Mouse (Mus musculus): ENCODE measurements around the gene Pi4k2a. TPM values are rescaled to one million over a fixed set of nuclear protein-coding genes. Genes with fewer than 3 reads are reported as not detected.

Gene Pi4k2a
- polyA plus RNA-seq, 1 experiment: 18.7 TPM

GRCm38 (mm10) chr19:42137167-42137672 is 47.0 kb downstream of the Pi4k2a start:
- TF ChIP-seq MYOG (IDR thresholded peaks at IDR 0.05; ENCODE audit: control insufficient read depth, extremely low read depth, insufficient read length) (no peak), CEBPB (IDR thresholded peaks at IDR 0.05; ENCODE audit: low read depth) (no peak), USF1 (IDR thresholded peaks at IDR 0.05; ENCODE audit: low read depth) (no peak), MYOD1 (IDR thresholded peaks at IDR 0.05; ENCODE audit: control insufficient read depth, insufficient read length, low read depth) (no peak), MAX (IDR thresholded peaks at IDR 0.05) (no peak), CTCF (IDR thresholded peaks at IDR 0.05; ENCODE audit: control insufficient read depth, insufficient read depth, insufficient read length) (no peak), FOSL1 (IDR thresholded peaks at IDR 0.05; ENCODE audit: insufficient read depth, low read length, poor library complexity, severe bottlenecking) (no peak)
- no peak overlapping the region for H3K4me3 ChIP-seq (ENCODE audit: insufficient read depth, poor library complexity, severe bottlenecking)

DNA sequence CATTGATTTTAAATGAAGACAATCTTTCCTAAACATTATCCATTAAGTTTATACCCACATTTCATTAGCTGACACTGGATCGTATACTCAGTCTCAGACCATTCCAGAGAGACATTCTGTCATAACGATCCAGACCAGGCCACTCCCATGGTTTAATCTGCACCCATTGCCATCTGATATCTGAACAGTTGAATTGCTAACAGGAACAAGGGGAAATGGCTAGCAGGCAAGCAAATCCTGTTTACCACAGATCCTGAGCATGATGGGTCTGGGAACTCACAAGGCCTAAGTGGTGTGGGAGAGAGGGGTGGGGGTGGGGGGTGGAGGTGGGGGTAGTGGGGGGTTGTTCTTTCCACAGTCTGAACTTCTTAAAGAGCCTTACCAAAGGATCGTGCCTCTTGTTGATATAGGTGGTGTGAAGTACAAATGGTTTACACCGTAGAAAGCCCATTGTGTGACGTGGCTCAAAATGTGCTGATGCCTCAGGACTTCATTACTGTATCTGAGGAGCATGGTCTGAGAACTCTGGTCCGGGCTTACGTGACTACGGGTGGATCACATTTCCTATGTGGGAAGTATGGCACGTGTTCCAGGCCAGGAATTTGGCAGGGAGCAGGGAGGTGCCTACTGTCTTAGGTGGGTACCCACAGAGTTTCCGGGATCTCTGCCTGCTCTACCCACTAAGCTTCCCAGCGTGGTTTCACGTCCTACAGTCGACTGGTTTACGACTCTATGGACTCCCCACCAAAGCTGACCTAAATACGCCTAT is 48.4 kb downstream of the Pi4k2a start:
- no peaks in the 10 kb centered on the region for H3K79me3 ChIP-seq (ENCODE audit: low read depth)
- H3K4me3 ChIP-seq (ENCODE audit: insufficient read depth, poor library complexity, severe bottlenecking): no peak overlapping the region
- TF ChIP-seq USF1 (IDR thresholded peaks at IDR 0.05; ENCODE audit: low read depth): no peak
- no peak for TF ChIP-seq FOSL1 (IDR thresholded peaks at IDR 0.05; ENCODE audit: insufficient read depth, low read length, poor library complexity, severe bottlenecking)
- no peak for TF ChIP-seq MYOD1 (IDR thresholded peaks at IDR 0.05; ENCODE audit: control insufficient read depth, insufficient read length, low read depth)
- no peak for TF ChIP-seq CTCF (IDR thresholded peaks at IDR 0.05; ENCODE audit: control insufficient read depth, insufficient read depth, insufficient read length)
- no peak for TF ChIP-seq MAX (IDR thresholded peaks at IDR 0.05)
- TF ChIP-seq CEBPB (IDR thresholded peaks at IDR 0.05; ENCODE audit: low read depth): no peak
- no peak for TF ChIP-seq MYOG (IDR thresholded peaks at IDR 0.05; ENCODE audit: control insufficient read depth, extremely low read depth, insufficient read length)
- no peaks in the 10 kb centered on the region for H3K27me3 ChIP-seq (ENCODE audit: control insufficient read depth, insufficient read depth, insufficient read length)
- H3ac ChIP-seq (ENCODE audit: control insufficient read depth, insufficient read length, low read depth): no peak overlapping the region
- no peaks in the 10 kb centered on the region for H3K79me2 ChIP-seq (ENCODE audit: control insufficient read depth, insufficient read depth)
- H3K36me3 ChIP-seq (ENCODE audit: control insufficient read depth, insufficient read depth): no peaks in the 10 kb centered on the region

More at GRCm38 (mm10) chr19:42137167-42137672, 47.0 kb downstream of the Pi4k2a start:
- Histone ChIP-seq H3K36me3 (ENCODE audit: control insufficient read depth, insufficient read depth) (no peaks in the 10 kb centered on the region), H3K79me3 (ENCODE audit: low read depth) (no peaks in the 10 kb centered on the region), H3ac (ENCODE audit: control insufficient read depth, insufficient read length, low read depth) (no peak overlapping the region), H3K27me3 (ENCODE audit: control insufficient read depth, insufficient read depth, insufficient read length) (no peaks in the 10 kb centered on the region), H3K79me2 (ENCODE audit: control insufficient read depth, insufficient read depth) (no peaks in the 10 kb centered on the region)

- TF ChIP-seq MAX (IDR thresholded peaks at IDR 0.05) (no peak), USF1 (IDR thresholded peaks at IDR 0.05; ENCODE audit: low read depth) (no peak), FOSL1 (IDR thresholded peaks at IDR 0.05; ENCODE audit: insufficient read depth, low read length, poor library complexity, severe bottlenecking) (no peak), MYOG (IDR thresholded peaks at IDR 0.05; ENCODE audit: control insufficient read depth, extremely low read depth, insufficient read length) (no peak), CTCF (IDR thresholded peaks at IDR 0.05; ENCODE audit: control insufficient read depth, insufficient read depth, insufficient read length) (no peak)
- no peaks in the 10 kb centered on the region for H3K79me3 ChIP-seq (ENCODE audit: low read depth)
- H3K79me2 ChIP-seq (ENCODE audit: control insufficient read depth, insufficient read depth): no peaks in the 10 kb centered on the region
- H3K36me3 ChIP-seq (ENCODE audit: control insufficient read depth, insufficient read depth): no peaks in the 10 kb centered on the region
- no peak overlapping the region for H3ac ChIP-seq (ENCODE audit: control insufficient read depth, insufficient read length, low read depth)
- H3K27me3 ChIP-seq (ENCODE audit: control insufficient read depth, insufficient read depth, insufficient read length): no peaks in the 10 kb centered on the region
- no peak overlapping the region for H3K4me3 ChIP-seq (ENCODE audit: insufficient read depth, poor library complexity, severe bottlenecking)
Measured at GRCm38 (mm10) chr19:42139724-42140517, 49.7 kb downstream of the Pi4k2a start.

GRCm38 (mm10) chr19:42141998-42142397 is 51.7 kb downstream of the Pi4k2a start:
- Histone ChIP-seq H3ac (ENCODE audit: control insufficient read depth, insufficient read length, low read depth) (no peak overlapping the region), H3K4me3 (ENCODE audit: insufficient read depth, poor library complexity, severe bottlenecking) (no peak overlapping the region), H3K79me2 (ENCODE audit: control insufficient read depth, insufficient read depth) (no peaks in the 10 kb centered on the region), H3K27me3 (ENCODE audit: control insufficient read depth, insufficient read depth, insufficient read length) (no peaks in the 10 kb centered on the region), H3K36me3 (ENCODE audit: control insufficient read depth, insufficient read depth) (no peaks in the 10 kb centered on the region), H3K79me3 (ENCODE audit: low read depth) (no peaks in the 10 kb centered on the region)
- TF ChIP-seq CTCF (IDR thresholded peaks at IDR 0.05; ENCODE audit: control insufficient read depth, insufficient read depth, insufficient read length) (no peak), MYOD1 (IDR thresholded peaks at IDR 0.05; ENCODE audit: control insufficient read depth, insufficient read length, low read depth) (no peak)

GRCm38 (mm10) chr19:42142757-42143156 is 52.5 kb downstream of the Pi4k2a start:
- no peaks in the 10 kb centered on the region for H3K27me3 ChIP-seq (ENCODE audit: control insufficient read depth, insufficient read depth, insufficient read length)
- no peaks in the 10 kb centered on the region for H3K36me3 ChIP-seq (ENCODE audit: control insufficient read depth, insufficient read depth)
- no peak overlapping the region for H3K4me3 ChIP-seq (ENCODE audit: insufficient read depth, poor library complexity, severe bottlenecking)
- H3K79me3 ChIP-seq (ENCODE audit: low read depth): no peaks in the 10 kb centered on the region
- peaks cover 3% of the 10 kb centered on the region for H3K79me2 ChIP-seq (ENCODE audit: control insufficient read depth, insufficient read depth)
- no peak overlapping the region for H3ac ChIP-seq (ENCODE audit: control insufficient read depth, insufficient read length, low read depth)
- no peak for TF ChIP-seq FOSL1 (IDR thresholded peaks at IDR 0.05; ENCODE audit: insufficient read depth, low read length, poor library complexity, severe bottlenecking)
- no peak for TF ChIP-seq CEBPB (IDR thresholded peaks at IDR 0.05; ENCODE audit: low read depth)
- TF ChIP-seq MYOD1 (IDR thresholded peaks at IDR 0.05; ENCODE audit: control insufficient read depth, insufficient read length, low read depth): no peak
- no peak for TF ChIP-seq USF1 (IDR thresholded peaks at IDR 0.05; ENCODE audit: low read depth)
- no peak for TF ChIP-seq CTCF (IDR thresholded peaks at IDR 0.05; ENCODE audit: control insufficient read depth, insufficient read depth, insufficient read length)
